Mouse (Mus musculus) T-helper 1 cell (primary cell): ENCODE measurements around the gene Cask.

Experiments
- in situ Hi-C: fragments of 300-600 bp; cut with MboI, MseI; formaldehyde crosslinking; loops from one replicate; pipeline ENCODE4 v1.15.1; 2025; ENCODE audit warnings: high pct_unique_total_duplicates

The Cask gene

DNA sequence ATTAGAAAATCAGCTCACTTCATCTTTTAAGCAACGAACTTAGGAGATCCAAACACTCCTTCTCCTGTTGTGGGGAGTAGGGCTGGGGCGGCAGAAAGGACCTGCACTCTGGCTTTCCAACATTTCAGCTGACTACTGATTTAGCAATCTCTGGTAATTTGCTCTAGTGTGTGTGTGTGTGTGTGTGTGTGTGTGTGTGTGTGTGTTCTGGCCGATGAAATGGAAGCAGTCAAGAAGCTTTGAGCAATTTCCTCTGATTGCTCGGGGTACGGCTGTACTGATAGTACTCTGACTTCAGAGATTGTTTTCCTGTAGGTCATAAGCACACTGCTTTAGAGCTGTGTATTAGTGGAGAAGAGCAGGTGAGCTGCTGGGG is 331.8 kb downstream of the Cask start:
- in situ Hi-C loops: no loop called here

DNA sequence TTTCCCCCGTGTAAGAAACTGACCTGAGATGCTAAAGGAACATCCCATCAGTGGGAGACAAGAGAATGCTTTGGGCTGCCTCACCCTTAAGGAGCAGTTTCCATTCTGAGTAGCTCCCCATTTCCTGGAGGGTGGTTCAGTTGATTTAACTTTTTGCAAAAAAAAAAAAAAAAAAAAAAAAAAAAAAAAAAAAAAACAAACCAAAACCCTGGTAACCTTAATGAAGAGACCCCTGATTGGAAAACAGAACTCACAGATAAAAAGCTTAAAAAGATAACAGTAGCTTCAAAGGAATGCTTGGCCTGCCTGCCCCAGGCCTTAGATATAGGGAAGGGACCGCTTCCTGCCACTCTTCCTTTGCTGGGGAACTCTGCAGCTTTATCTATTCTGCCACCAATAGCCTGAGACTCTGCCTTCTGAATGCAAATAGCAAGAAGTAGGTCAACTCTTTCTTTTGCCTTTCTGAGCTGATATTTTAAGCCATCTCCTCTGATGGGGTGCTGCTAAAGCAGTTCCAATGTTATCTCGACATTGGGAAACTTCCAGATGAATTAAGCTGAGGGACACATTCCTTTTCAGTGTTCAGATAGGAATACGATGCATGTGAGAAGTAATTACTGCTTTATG is 332.3 kb downstream of the Cask start:
- in situ Hi-C loops: no loop called here

DNA sequence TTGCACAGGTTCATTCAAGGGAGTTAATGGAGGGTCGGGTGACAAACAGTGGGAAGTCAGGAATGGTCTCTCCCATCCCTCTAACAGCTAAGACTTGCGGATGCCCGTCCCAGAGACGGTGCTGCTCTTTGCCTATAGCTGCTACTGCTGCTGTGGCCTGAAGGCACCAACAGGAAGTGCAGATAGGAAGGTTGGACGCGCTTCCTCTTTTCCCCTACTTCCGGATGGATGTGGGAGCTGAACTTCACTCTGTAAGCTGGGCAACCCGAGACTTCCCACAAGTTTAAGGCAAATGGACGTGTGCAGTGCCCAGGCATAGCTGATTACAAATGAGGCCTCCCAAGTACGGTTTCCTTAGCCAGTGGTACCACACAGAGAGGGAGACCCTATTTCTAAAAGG is 333.1 kb downstream of the Cask start:
- in situ Hi-C loops: no loop called here

DNA sequence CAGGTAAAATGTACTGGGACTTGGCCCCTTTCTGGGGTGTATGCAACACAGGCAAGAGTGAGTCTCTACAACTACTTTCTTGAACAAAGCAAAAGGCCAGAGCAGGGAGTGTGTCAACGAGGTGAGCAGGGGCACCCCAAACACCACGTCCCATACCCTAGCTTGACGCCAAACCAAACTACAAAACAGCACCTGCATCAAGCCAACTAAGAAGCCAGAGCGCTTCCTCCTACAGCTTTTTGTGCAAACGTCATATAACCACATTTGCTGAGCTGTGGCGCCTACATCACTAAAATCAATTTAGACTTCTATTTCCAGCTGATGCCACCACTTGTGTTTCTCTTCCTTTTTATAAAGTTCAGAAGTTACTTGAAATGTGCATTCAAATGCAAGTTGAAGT is 334.7 kb downstream of the Cask start:
- in situ Hi-C loops: no loop called here

DNA sequence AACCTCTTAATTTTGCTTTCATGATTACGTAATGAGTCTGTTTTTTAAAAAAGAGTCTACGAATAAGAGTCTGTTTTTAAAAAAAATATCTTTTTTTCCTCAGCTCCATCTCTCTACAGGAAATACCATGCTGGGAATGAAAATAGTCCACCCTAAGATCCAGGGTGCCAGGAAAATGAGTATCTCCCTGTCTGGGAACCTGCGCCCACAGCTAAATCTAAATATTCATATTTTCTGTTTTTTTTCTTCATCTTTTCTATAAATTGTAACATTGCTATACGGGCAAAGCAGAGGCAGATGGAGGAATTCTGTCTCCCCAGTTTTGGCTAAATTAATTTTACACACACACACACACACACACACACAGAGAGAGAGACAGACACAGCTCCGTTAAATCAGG is 337.3 kb downstream of the Cask start:
- in situ Hi-C loops: no loop called here

DNA sequence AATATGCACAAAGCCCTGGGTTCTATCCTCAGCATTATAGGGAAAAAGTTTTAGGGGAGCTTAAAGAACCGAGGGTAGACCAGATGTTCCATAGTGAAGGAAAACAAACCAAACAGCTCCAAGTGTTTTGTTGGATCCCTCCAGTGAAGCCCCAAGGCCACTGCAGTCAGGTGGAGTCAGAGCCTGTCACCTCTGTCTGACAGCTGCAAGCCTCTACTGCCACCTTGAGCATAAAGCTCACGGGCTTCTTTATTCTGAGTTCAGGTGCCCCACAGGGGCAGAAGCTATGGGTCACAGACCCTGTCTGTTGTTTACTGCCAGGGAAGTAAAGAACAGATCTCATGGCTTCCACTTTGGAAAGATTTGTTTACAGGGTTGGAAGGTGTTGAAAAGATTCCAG is 338.0 kb downstream of the Cask start:
- in situ Hi-C loops: no loop called here

DNA sequence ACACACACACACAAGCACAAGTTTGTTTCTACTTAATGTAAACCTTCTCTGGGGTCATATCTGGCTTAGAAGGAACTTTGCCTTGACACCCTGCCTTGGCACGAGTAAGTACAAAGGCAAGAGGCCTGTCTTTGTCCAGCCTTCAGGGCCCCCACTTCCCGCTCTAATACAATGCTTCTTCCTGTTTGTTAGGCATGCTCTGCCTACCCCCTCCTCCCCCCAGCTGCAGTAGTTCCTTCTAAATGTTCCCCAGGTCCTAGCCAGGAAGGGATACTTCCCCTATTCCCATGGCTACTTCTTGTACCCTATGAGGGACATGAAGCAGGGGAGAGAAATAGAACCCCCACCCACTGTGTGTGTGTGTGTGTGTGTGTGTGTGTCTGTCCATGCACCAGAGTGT is 344.8 kb downstream of the Cask start:
- in situ Hi-C loops: no loop called here

DNA sequence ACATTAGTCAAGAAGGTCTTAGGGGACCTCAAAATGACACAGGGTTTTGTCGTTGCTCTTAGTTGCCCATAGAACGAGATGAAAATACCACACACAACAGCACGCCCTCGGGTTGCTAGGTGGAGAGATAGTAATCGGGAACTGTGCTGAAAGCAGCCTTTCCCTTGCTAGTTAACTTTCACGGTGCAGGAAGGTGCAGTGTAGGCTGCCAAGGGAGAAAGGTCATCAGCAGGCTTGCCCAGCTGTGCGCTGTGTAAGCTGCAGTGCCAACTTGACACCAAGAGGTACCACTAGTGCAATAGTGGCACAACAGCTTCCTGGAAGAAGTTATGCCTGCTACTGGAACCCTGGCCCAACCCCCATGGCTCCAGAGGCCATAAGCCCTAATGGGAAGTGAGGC is 346.8 kb downstream of the Cask start:
- in situ Hi-C loops: no loop called here

DNA sequence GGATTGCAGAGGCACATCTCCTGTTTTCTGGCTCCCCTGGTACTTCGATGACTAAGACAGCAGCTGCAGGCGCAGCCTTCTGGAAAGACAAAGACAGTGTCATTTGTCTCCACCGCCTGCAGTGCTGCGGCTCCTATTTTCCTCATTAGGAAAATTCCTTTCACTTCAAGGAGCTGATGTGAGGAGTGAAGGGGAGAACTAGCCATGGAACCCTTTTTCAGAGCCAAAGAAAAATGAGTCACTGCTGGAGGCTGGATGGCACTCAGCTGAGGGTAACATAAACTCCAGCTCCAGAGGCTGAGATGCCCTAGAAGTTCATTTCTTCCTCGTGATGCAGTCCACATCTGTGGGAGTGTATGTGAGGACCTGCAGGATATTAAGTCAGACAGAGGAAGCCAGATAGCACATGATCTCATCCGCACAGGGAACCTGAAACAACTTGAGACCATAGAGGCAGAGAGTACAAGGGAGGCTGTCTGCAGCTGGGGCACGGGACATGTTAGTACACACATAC is 348.2 kb downstream of the Cask start:
- in situ Hi-C loops: no loop called here

DNA sequence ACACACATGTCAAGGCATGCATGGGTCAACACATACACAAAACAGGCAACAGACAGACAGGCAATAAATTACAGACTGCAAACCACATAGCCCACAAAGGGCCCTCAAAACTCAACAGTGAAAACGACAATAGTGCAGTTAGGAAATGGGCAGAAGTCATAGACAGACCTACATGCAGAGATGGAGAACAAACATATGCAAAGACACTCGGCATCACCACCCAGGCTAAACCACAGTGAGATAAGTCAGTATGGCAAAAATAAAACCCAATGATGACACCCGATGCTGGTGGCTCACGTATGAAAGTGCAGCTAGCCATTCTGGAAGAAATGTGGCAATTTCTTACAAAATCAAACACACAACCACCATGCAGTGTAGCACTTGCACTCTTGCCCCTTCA is 350.9 kb downstream of the Cask start:
- in situ Hi-C loops: no loop called here

DNA sequence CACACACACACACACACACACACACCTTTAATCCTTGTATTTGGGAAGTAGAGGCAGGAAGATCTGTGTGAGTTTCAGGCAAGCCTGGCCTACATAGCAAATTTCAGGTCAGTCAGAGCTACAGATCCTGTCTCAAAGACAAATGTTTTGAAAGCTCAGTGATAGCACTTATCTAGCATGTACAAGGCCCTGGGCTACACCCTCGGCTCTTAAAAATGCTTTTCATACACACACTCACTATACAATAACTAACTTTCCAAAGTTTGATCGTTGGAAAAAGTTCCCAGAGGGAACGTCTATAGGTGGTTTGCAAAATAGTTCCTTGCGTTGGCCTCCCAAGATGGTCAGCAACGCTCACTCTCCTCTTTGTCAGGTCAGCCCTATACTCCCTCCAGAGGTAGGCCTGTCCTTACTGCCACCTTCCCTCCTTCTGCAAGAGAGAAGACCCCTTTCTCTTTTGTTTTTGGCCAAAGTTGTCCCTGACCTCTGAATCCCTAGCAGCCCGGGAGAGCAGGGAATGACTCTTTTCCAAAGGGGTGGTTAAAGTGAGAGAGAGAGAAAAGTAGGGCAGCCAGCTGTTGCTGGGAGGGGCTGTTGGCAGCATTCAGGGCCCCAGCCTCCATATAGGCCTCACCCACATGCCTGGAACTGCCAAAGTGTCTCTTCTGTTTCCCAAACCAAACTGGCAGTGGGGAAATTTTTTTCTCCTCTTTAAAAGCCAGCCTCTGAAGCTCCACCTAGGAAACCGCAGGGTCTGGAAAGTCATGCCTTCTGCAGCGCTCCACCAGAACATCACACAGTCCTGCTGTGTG is 356.1 kb downstream of the Cask start:
- in situ Hi-C loops: no loop called here

DNA sequence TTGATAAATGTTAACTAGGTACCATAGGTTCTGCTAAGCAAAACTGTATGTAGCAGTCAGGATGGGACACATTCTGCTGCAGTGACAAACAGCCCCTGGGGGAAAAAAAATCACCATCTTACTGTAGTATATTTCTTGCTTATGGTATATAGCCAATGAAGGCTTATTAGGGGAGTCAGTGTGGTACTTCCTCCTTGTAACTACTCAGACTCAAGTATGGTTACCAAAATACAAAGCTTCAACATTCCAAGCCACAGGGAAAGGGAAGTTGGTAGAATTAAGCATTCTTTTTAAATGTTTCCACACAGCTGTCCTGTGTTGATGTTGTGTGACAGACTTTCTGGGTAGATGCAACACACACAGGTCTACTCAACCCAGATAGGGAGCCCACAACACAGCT is 358.2 kb downstream of the Cask start:
- in situ Hi-C loops: no loop called here

DNA sequence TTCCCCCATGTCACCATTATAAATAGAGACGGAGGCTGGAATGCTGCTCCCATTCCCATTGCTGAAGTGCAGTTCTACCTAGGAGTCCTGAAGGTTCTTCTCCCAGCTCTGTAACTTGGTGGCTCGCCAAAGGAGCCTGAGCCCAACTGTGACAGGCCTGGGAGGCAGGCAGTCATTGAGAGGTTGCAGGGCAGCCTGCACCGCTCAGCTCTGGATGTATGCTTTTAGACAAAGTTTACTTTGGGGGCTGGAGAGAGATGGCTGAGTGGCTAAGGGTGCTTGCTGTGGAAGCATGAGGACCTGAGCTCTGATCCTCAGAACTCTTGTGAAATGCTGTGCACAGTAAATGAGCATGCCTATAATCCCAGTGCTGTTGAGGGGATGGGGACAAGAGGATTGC is 360.2 kb downstream of the Cask start:
- in situ Hi-C loops: no loop called here

DNA sequence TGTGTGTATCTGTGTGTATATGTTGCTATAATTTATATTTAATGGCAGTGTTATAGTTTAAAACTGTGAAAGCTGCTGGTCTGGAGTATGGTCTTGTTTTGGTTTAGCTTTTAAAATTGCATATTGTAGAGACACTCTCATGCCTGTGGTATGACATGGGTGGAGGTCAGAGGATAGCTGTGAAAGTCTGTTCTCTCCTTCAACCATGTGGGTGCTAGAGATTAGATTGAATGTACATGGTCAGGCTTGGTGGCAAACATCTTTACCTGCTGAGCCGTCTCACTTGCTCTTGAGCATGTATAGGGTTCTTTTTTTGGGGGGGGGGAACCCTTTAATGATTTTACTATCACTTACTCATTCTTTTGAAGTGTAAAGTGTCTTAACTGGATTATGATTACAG is 361.4 kb downstream of the Cask start:
- in situ Hi-C loops: no loop called here

DNA sequence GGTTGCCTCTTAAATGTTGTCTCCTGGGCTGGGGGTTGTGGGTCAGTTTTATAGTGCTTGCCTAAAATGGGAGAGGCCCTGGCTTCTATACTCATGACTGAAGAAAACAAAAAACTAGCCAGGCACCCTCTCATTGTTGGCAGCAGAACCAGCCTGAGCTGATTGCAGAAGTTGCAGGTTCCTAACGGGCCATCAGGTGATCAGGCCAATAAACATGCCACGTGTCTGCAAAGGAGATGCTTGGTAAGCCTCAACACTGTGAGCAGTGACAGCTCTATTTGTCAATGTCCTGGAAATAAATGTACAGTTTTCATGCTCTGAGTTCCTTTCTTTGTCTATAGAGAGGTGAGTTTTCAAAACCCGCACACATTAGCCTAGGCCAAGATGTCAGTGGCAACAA is 362.2 kb downstream of the Cask start:
- in situ Hi-C loops: no loop called here

DNA sequence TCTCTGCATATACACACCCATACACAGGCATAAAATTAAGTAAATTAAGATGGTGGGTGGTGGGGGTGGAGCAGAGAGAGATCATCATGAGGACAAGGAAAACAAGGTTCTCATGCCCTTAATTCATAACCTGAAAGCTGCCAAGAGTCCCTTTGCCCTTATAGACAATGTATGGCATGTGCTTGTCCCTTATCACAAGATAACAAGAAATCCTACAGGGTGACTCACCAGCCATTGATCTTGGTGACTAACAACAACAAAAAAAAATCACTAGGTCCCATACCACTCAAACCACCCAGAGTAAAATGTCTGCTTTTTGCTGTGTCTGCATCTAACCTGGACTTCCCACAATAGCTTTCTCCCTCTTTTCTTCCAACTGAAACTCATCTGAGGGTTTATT is 366.7 kb downstream of the Cask start:
- in situ Hi-C loops: no loop called here

DNA sequence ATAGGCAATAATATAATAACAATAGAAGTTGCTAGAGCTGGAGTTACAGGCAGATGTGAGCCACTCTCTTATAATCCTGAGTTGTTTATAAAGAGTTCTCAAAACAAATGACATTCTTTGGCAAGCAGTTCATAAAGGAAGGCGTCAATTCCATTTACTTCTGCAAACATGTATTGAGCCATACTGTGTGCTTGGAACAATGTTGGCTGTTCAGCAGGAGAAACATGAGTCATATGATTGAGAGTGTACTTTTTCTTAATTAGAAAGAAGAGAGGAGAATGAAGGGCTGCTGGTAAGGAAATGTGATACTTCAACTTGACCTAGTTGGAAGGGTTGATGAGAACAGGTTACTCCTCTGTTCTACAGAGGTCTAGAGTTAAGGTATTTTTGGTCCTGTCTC is 368.6 kb downstream of the Cask start:
- in situ Hi-C loops: no loop called here

DNA sequence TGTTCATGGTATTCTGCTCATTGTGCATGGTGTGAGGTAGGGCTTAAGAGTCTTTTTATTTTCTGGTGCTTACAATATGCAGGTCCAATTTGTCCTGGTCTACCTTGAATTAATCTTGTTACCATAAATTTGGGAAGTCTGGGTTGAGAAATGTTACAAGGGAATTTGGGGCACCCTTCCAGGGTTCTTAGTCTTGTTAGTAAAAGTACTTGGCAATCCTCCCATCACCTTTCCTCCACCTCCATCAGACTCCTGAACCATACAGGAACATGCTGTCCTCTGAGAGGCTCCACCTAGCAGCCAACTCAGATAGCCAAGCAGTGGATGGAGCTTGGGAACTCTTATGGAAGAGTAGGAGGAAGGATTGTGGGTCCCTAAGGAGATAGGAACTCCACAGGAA is 371.6 kb downstream of the Cask start:
- in situ Hi-C loops: no loop called here

DNA sequence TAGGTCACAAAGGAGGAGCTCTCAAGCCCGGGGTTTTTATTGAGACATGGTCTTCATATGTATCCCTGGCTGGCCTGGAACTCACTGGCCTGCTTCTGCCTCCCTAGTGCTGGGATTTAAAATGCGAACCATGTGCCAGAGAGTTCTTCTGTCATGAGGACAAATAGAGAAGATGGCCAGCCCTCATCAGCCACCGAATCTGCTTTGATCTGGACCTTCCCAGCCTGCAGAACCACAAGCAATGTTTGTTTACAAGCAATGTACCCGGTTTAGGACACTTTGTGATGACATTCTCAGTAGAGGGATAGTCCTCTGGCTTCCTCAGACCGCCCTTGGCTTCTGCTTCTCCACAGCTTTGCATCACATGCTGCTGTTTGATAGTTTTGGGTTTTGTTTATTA is 372.9 kb downstream of the Cask start:
- in situ Hi-C loops: no loop called here

DNA sequence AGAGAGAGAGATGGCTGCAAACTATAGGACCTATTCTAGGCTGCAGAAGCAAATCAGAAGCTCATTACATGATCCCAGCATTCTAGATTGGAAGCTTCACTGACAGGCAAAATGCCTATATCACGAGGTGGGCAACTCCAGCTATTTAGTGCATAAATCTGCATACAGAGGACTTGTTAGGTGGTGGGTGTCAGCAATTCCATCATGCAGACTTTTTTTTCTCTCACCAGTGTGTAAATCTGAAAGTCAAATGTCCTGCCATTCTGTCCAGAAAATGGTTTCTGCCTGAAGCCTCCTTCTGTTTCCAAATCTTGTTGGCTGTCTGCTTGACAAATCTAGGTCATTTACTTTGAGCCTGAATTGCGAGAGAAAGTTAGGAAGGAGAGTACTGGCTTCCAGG is 373.6 kb downstream of the Cask start:
- in situ Hi-C loops: no loop called here

DNA sequence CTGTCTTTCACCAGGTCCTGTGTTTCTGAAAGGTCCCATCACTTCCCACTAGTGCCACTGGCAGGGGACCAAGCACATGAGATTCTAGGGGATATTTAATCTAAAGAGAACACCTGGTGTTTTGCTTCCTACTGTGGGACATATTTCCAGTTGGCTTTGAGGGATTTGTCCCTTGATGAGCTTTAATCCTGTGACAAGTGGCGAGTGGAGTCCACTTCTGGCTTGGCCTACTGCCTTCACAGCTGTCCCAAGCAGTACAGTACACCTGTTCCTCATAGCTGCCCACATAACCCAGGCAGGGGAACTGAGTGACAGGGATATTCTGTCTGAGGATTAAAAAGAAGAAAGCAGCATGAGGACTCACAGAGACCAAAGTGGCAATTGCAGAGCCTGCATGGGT is 375.8 kb downstream of the Cask start:
- in situ Hi-C loops: no loop called here

DNA sequence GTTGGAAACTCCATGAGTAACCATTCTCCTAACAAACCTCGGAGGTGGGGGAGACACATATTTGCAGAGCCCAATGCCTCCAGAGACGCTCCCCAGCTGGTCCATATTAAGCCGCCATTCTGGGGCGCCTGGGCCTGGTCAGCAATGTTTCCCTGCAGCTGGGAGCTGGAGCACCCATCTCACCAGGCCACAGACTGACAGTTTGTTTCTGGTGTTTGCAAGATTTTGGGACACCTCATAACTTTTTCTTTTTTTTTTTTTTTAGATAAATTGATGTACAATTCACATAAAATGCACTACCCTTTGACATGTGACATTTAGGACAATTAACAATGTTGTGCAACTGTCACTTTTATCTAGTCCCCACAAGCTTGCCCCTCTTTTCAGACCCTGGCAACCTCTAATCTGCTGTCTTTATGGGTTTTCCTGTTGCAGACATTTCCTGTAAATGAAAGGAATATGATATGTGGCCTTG is 378.4 kb downstream of the Cask start:
- in situ Hi-C loops: no loop called here

DNA sequence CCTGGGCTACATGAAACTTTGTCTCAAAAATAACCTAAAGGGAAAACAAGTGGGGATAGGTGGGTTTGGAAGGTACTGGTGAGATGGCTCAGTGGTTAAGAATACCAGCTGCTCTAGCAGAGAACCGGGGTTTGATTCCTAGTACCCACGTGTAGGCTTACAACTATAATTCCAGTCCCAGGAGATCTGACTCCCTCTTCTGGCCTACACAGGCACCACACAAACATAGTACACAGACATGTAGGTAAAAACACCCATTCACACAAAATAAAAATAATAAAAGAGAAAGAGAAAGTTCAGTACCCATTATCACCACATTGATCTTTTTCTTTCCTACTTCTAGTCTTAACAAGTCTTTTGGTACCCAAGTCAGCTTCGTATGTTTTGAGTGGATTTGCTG is 379.2 kb downstream of the Cask start:
- in situ Hi-C loops: no loop called here
